Mouse (Mus musculus) forebrain, embryonic 16.5 days (tissue): ENCODE results near the gene Hnrnpc. TPM values are rescaled to one million over a fixed set of nuclear protein-coding genes. Genes with fewer than 3 reads are reported as not detected.
"Not testable (repeated sequence)": the region's sequence is repeated elsewhere in the genome, so short reads cannot be mapped to it uniquely, and the experiment has no call there.

Experiments
- ATAC-seq: fragments of 200-750 bp; cut with Nextera tagmentation; 2 replicates; pipeline ENCODE4 v1.8.0; 2017; ENCODE audit warnings: mild to moderate bottlenecking, moderate library complexity
- H3K27ac ChIP-seq: fragments of 300-500 bp; sonication (generic); 2 replicates; pipeline ENCODE4 v1.5.1; 2014; ENCODE audit warnings: low read length, control low read depth
- H3K27me3 ChIP-seq: fragments of 300-500 bp; sonication (generic); replicated peaks from 2 replicates; pipeline ENCODE4 v1.6.1; 2014; ENCODE audit warnings: low read length; ENCODE audit not compliant: control insufficient read depth, insufficient read depth
- H3K36me3 ChIP-seq: fragments of 300-500 bp; sonication (generic); 2 replicates; pipeline ENCODE4 v1.6.1; 2014; ENCODE audit not compliant: control insufficient read depth, insufficient read depth
- H3K4me1 ChIP-seq: fragments of 300-500 bp; sonication (generic); replicated peaks from 2 replicates; pipeline ENCODE4 v1.6.1; 2014; ENCODE audit warnings: low read length; ENCODE audit not compliant: control insufficient read depth, insufficient read depth
- H3K4me2 ChIP-seq: fragments of 300-500 bp; sonication (generic); 2 replicates; pipeline ENCODE4 v1.6.1; 2014; ENCODE audit warnings: mild to moderate bottlenecking, low read length, control low read depth
- H3K4me3 ChIP-seq: fragments of 300-500 bp; sonication (generic); replicated peaks from 2 replicates; pipeline ENCODE4 v1.5.1; 2014; ENCODE audit warnings: mild to moderate bottlenecking, low read length, control low read depth
- H3K9ac ChIP-seq: fragments of 300-500 bp; sonication (generic); replicated peaks from 2 replicates; pipeline ENCODE4 v1.6.1; 2014; ENCODE audit warnings: low read depth, low read length, control low read depth
- H3K9me3 ChIP-seq: fragments of 300-500 bp; sonication (generic); 2 replicates; pipeline ENCODE4 v1.6.1; 2016; ENCODE audit warnings: low read length; ENCODE audit not compliant: control insufficient read depth
- WGBS: fragments of 180-500 bp; shearing (Covaris S2); extraction: QIAGEN DNeasy Blood & Tissue Kit; methylation state at CpG from one replicate; pipeline ENCODE4 v1.1.7; 2014; 5-methylcytosine and 5-hydroxymethylcytosine counted together
- polyA plus RNA-seq: library from polyadenylated mRNA; unstranded; fragments of >200 nt; fragmentation: Nextera tagmentation; extraction: Ambion mirVana; gene quantifications from 2 replicates; pipeline ENCODE4 v1.2.1, GENCODE M21; 2015

Gene Hnrnpc
- polyA plus RNA-seq, 1 experiment from 2014 or later = 655 TPM

- Histone ChIP-seq H3K4me2 (no peak overlapping the region), H3K4me3 (no peak overlapping the region), H3K27me3 (no peaks in the 10 kb centered on the region), H3K4me1 (peaks cover 23% of the 10 kb centered on the region), H3K36me3 (no peaks in the 10 kb centered on the region), H3K9ac (no peak overlapping the region), H3K9me3 (no peaks in the 10 kb centered on the region), H3K27ac (peak overlapping the region; percentile 1; the same call in 1 of the 2 replicates)
- WGBS = 11% methylated on average over 10 of the region's 10 CpGs
- no peak for ATAC-seq
Observed at GRCm38 (mm10) chr14:52106741-52107140, 2.9 kb upstream of the Hnrnpc start.

- Histone ChIP-seq H3K4me1 (peaks cover 35% of the 10 kb centered on the region), H3K27me3 (no peaks in the 10 kb centered on the region), H3K9me3 (no peaks in the 10 kb centered on the region), H3K4me2 (no peak overlapping the region), H3K4me3 (no peak overlapping the region), H3K9ac (no peak overlapping the region), H3K36me3 (no peaks in the 10 kb centered on the region), H3K27ac (no peak overlapping the region)
- ATAC-seq = no peak
- 88% methylated on average over 2 of the region's 2 CpGs for WGBS
Observed at GRCm38 (mm10) chr14:52105308-52105707, 1.5 kb upstream of the Hnrnpc start.

GRCm38 (mm10) chr14:52104677-52105285 lies 953 bp upstream of the Hnrnpc start:
- Histone ChIP-seq H3K4me2 (peak overlapping the region; percentile 72), H3K36me3 (no peaks in the 10 kb centered on the region), H3K27ac (peak overlapping the region; percentile 95), H3K9me3 (no peaks in the 10 kb centered on the region), H3K27me3 (no peaks in the 10 kb centered on the region), H3K4me3 (peak overlapping the region; percentile 47), H3K9ac (peak overlapping the region; percentile 71), H3K4me1 (peaks cover 38% of the 10 kb centered on the region)
- 35% methylated on average over 7 of the region's 7 CpGs for WGBS
- no peak for ATAC-seq

GRCm38 (mm10) chr14:52103474-52103855 lies 363 bp downstream of the Hnrnpc start:
- Histone ChIP-seq H3K4me3 (peak overlapping the region; percentile 90), H3K9ac (peak overlapping the region; percentile 96), H3K4me1 (peaks cover 38% of the 10 kb centered on the region), H3K27me3 (no peaks in the 10 kb centered on the region), H3K9me3 (no peaks in the 10 kb centered on the region), H3K36me3 (no peaks in the 10 kb centered on the region), H3K27ac (peak overlapping the region; percentile 97), H3K4me2 (peak overlapping the region; percentile 73)
- no peak for ATAC-seq
- under 1% methylated on average over 30 of the region's 30 CpGs for WGBS

- Histone ChIP-seq H3K9ac (no peak overlapping the region), H3K4me1 (peaks cover 32% of the 10 kb centered on the region), H3K4me2 (peak overlapping the region; percentile 73), H3K4me3 (0 out of 2 replicates have a peak overlapping the region, but pooled peaks have one; percentile 3), H3K36me3 (peaks cover 6% of the 10 kb centered on the region; the same call in 1 of the 2 replicates), H3K9me3 (no peaks in the 10 kb centered on the region), H3K27me3 (no peaks in the 10 kb centered on the region), H3K27ac (no peak overlapping the region)
- 91% methylated on average over 1 of the region's 1 CpGs for WGBS
- no peak for ATAC-seq
Observed at GRCm38 (mm10) chr14:52101285-52102157, 2.3 kb downstream of the Hnrnpc start.

- Histone ChIP-seq H3K9me3 (no peaks in the 10 kb centered on the region), H3K27me3 (no peaks in the 10 kb centered on the region), H3K27ac (no peak overlapping the region), H3K4me1 (peaks cover 31% of the 10 kb centered on the region), H3K4me2 (peak overlapping the region; percentile 24), H3K4me3 (no peak overlapping the region), H3K36me3 (peaks cover 8% of the 10 kb centered on the region; the same call in 1 of the 2 replicates), H3K9ac (no peak overlapping the region)
- 79% methylated on average over 5 of the region's 5 CpGs for WGBS
- no peak for ATAC-seq
Observed at GRCm38 (mm10) chr14:52100170-52100960, 3.5 kb downstream of the Hnrnpc start.

- no peak overlapping the region for H3K27ac ChIP-seq
- H3K27me3 ChIP-seq = no peaks in the 10 kb centered on the region
- no peak overlapping the region for H3K4me3 ChIP-seq
- peak overlapping the region; percentile 23 for H3K4me2 ChIP-seq
- no peaks in the 10 kb centered on the region for H3K9me3 ChIP-seq
- WGBS = 85% methylated on average over 2 of the region's 2 CpGs
- H3K9ac ChIP-seq = no peak overlapping the region
- H3K4me1 ChIP-seq = peaks cover 27% of the 10 kb centered on the region
- ATAC-seq = no peak
- H3K36me3 ChIP-seq = peaks cover 9% of the 10 kb centered on the region; the same call in 1 of the 2 replicates
Observed at GRCm38 (mm10) chr14:52099563-52099962, 4.3 kb downstream of the Hnrnpc start.

- H3K9ac ChIP-seq, H3K4me2 ChIP-seq, H3K27me3 ChIP-seq, ATAC-seq, H3K9me3 ChIP-seq, H3K27ac ChIP-seq, H3K4me3 ChIP-seq: not testable (repeated sequence)
- H3K36me3 ChIP-seq = peaks cover 10% of the 10 kb centered on the region; the same call in 1 of the 2 replicates
- WGBS = 79% methylated on average over 3 of the region's 3 CpGs
- peaks cover 26% of the 10 kb centered on the region for H3K4me1 ChIP-seq
Observed at GRCm38 (mm10) chr14:52098387-52098786, 5.4 kb downstream of the Hnrnpc start.

GRCm38 (mm10) chr14:52097191-52097590 lies 6.6 kb downstream of the Hnrnpc start:
- WGBS = over 99% methylated on average over 3 of the region's 3 CpGs
- H3K36me3 ChIP-seq = peaks cover 10% of the 10 kb centered on the region; the same call in 1 of the 2 replicates
- ATAC-seq = not testable (repeated sequence)

More at GRCm38 (mm10) chr14:52097191-52097590, 6.6 kb downstream of the Hnrnpc start:
- H3K4me2 ChIP-seq, H3K9me3 ChIP-seq, H3K9ac ChIP-seq, H3K27me3 ChIP-seq, H3K4me3 ChIP-seq, H3K27ac ChIP-seq: not testable (repeated sequence)
- H3K4me1 ChIP-seq = peaks cover 19% of the 10 kb centered on the region
